Mouse (Mus musculus) embryonic facial prominence, embryonic 13.5 days (tissue): ENCODE measurements around the gene Odf3l2. TPM values are rescaled to one million over a fixed set of nuclear protein-coding genes. Genes with fewer than 3 reads are reported as not detected.

ENCODE experiments used
- ATAC-seq: fragments of 200-750 bp; cut with Nextera tagmentation; 2 replicates; pipeline ENCODE4 v1.8.0; 2017; ENCODE audit warnings: low read depth; ENCODE audit not compliant: insufficient number of reproducible peaks, insufficient read depth, low FRiP score, low TSS enrichment
- H3K27ac ChIP-seq: fragments of 300-500 bp; sonication (generic); 2 replicates; pipeline ENCODE4 v1.5.1; 2015; ENCODE audit warnings: moderate library complexity, mild to moderate bottlenecking, inconsistent platforms
- H3K27me3 ChIP-seq: fragments of 300-500 bp; sonication (generic); 2 replicates; pipeline ENCODE4 v1.6.1; 2015; ENCODE audit warnings: mild to moderate bottlenecking, inconsistent platforms
- H3K36me3 ChIP-seq: fragments of 300-500 bp; sonication (generic); 2 replicates; pipeline ENCODE4 v1.6.1; 2015; ENCODE audit warnings: mild to moderate bottlenecking, inconsistent platforms
- H3K4me1 ChIP-seq: fragments of 300-500 bp; sonication (generic); 2 replicates; pipeline ENCODE4 v1.6.1; 2015; ENCODE audit warnings: inconsistent platforms
- H3K4me2 ChIP-seq: fragments of 300-500 bp; sonication (generic); 2 replicates; pipeline ENCODE4 v1.6.1; 2015; ENCODE audit warnings: moderate library complexity, mild to moderate bottlenecking, inconsistent platforms
- H3K4me3 ChIP-seq: fragments of 300-500 bp; sonication (generic); 2 replicates; pipeline ENCODE4 v1.5.1; 2015; ENCODE audit warnings: mild to moderate bottlenecking, inconsistent platforms
- H3K9ac ChIP-seq: fragments of 300-500 bp; sonication (generic); 2 replicates; pipeline ENCODE4 v1.6.1; 2015; ENCODE audit warnings: mild to moderate bottlenecking, inconsistent platforms
- H3K9me3 ChIP-seq: fragments of 300-500 bp; sonication (generic); 2 replicates; pipeline ENCODE4 v1.6.1; 2016; ENCODE audit warnings: inconsistent platforms
- WGBS: fragments of 180-500 bp; shearing (Covaris S2); methylation state at CpG from one replicate; pipeline ENCODE4 v1.1.7; 2015; ENCODE audit warnings: mixed read lengths; 5-methylcytosine and 5-hydroxymethylcytosine counted together
- polyA plus RNA-seq: library from polyadenylated mRNA; unstranded; fragments of >200 nt; fragmentation: Nextera tagmentation; extraction: Ambion mirVana; gene quantifications from 2 replicates; pipeline ENCODE4 v1.2.1, GENCODE M21; 2015

The Odf3l2 gene
- polyA plus RNA-seq, 1 experiment from 2014 or later, result not detected

GRCm38 (mm10) chr10:79668771-79669575 lies 23.4 kb upstream of the Odf3l2 start, which contains the start of gene Tpgs1:
Gene Tpgs1, plus strand, starts transcription at chr10:79669369.
- Histone ChIP-seq H3K4me2 (peak within 1 kb of the TSS; percentile 96), H3K36me3 (peaks cover 18% of the 10 kb centered on the region), H3K9ac (peak within 1 kb of the TSS; percentile 88), H3K4me1 (peaks cover 13% of the 10 kb centered on the region), H3K4me3 (peak within 1 kb of the TSS; percentile 97), H3K9me3 (no peaks in the 10 kb centered on the region), H3K27me3 (no peaks in the 10 kb centered on the region; the same call in 1 of the 2 replicates), H3K27ac (peak within 1 kb of the TSS; percentile 93)
- under 1% methylated on average over 45 of the region's 45 CpGs for WGBS
- ATAC-seq, result peak; percentile 65; the same call in 1 of the 2 replicates

GRCm38 (mm10) chr10:79668076-79668475 lies 22.5 kb upstream of the Odf3l2 start:
- Histone ChIP-seq H3K9ac (no peak overlapping the region), H3K4me2 (peak overlapping the region; percentile 96; the same call in 1 of the 2 replicates), H3K4me3 (no peak overlapping the region), H3K9me3 (no peaks in the 10 kb centered on the region), H3K27me3 (no peaks in the 10 kb centered on the region; the same call in 1 of the 2 replicates), H3K36me3 (peaks cover 11% of the 10 kb centered on the region), H3K4me1 (peaks cover 13% of the 10 kb centered on the region), H3K27ac (no peak overlapping the region)
- no peak for ATAC-seq
- WGBS, result 78% methylated on average over 5 of the region's 5 CpGs

- no peak for ATAC-seq
- Histone ChIP-seq H3K4me3 (no peak overlapping the region), H3K36me3 (no peaks in the 10 kb centered on the region), H3K27me3 (no peaks in the 10 kb centered on the region; the same call in 1 of the 2 replicates), H3K4me1 (peaks cover 13% of the 10 kb centered on the region), H3K9me3 (no peaks in the 10 kb centered on the region), H3K9ac (no peak overlapping the region), H3K27ac (no peak overlapping the region), H3K4me2 (no peak overlapping the region)
- 63% methylated on average over 9 of the region's 9 CpGs for WGBS
Observed at GRCm38 (mm10) chr10:79666493-79666892, 21.0 kb upstream of the Odf3l2 start.

- peaks cover 2% of the 10 kb centered on the region for H3K4me1 ChIP-seq
- 75% methylated on average over 8 of the region's 8 CpGs for WGBS
- ATAC-seq, result no peak
- no peak overlapping the region for H3K4me3 ChIP-seq
- H3K27ac ChIP-seq, result no peak overlapping the region
- no peaks in the 10 kb centered on the region for H3K36me3 ChIP-seq
- no peaks in the 10 kb centered on the region; the same call in 1 of the 2 replicates for H3K27me3 ChIP-seq
- H3K9ac ChIP-seq, result no peak overlapping the region
- H3K9me3 ChIP-seq, result no peaks in the 10 kb centered on the region
- H3K4me2 ChIP-seq, result no peak overlapping the region
Observed at GRCm38 (mm10) chr10:79665051-79665450, 19.5 kb upstream of the Odf3l2 start.

- no peak within 1 kb of the TSS for H3K4me2 ChIP-seq
- 6% methylated on average over 13 of the region's 13 CpGs for WGBS
- H3K4me3 ChIP-seq, result no peak within 1 kb of the TSS
- no peak within 1 kb of the TSS for H3K9ac ChIP-seq
- no peaks in the 10 kb centered on the region for H3K4me1 ChIP-seq
- no peak for ATAC-seq
- H3K27ac ChIP-seq, result no peak within 1 kb of the TSS
- H3K9me3 ChIP-seq, result no peaks in the 10 kb centered on the region
- no peaks in the 10 kb centered on the region for H3K36me3 ChIP-seq
- H3K27me3 ChIP-seq, result no peaks in the 10 kb centered on the region; the same call in 1 of the 2 replicates
Observed at GRCm38 (mm10) chr10:79664131-79664665, 18.7 kb upstream of the Odf3l2 start, which contains the start of gene Madcam1. Gene Madcam1, plus strand, starts transcription at chr10:79664559.

GRCm38 (mm10) chr10:79661861-79662260 lies 16.3 kb upstream of the Odf3l2 start:
- 35% methylated on average over 3 of the region's 3 CpGs for WGBS
- no peaks in the 10 kb centered on the region; the same call in 1 of the 2 replicates for H3K27me3 ChIP-seq
- no peak for ATAC-seq
- H3K27ac ChIP-seq, result no peak overlapping the region
- H3K4me3 ChIP-seq, result no peak overlapping the region
- no peaks in the 10 kb centered on the region for H3K36me3 ChIP-seq
- H3K9ac ChIP-seq, result no peak overlapping the region
- H3K9me3 ChIP-seq, result no peaks in the 10 kb centered on the region
- no peaks in the 10 kb centered on the region for H3K4me1 ChIP-seq
- H3K4me2 ChIP-seq, result no peak overlapping the region

GRCm38 (mm10) chr10:79660298-79660697 lies 14.8 kb upstream of the Odf3l2 start:
- no peak overlapping the region for H3K4me2 ChIP-seq
- H3K9ac ChIP-seq, result no peak overlapping the region
- no peak overlapping the region for H3K4me3 ChIP-seq
- H3K4me1 ChIP-seq, result 0 out of 2 replicates have a peak, but pooled peaks cover 1% of the 10 kb centered on the region
- 64% methylated on average over 2 of the region's 2 CpGs for WGBS
- H3K27me3 ChIP-seq, result no peaks in the 10 kb centered on the region; the same call in 1 of the 2 replicates
- no peaks in the 10 kb centered on the region for H3K9me3 ChIP-seq
- no peaks in the 10 kb centered on the region for H3K36me3 ChIP-seq
- no peak for ATAC-seq
- no peak overlapping the region for H3K27ac ChIP-seq

- 15% methylated on average over 4 of the region's 4 CpGs for WGBS
- no peak overlapping the region for H3K9ac ChIP-seq
Observed at GRCm38 (mm10) chr10:79658829-79659228, 13.3 kb upstream of the Odf3l2 start.

GRCm38 (mm10) chr10:79654946-79655395 lies 9.4 kb upstream of the Odf3l2 start:
- 0 out of 2 replicates have a peak, but pooled peaks have one; percentile 24 for ATAC-seq
- H3K4me1 ChIP-seq, result peaks cover 11% of the 10 kb centered on the region; the same call in 1 of the 2 replicates
- H3K4me2 ChIP-seq, result no peak overlapping the region
- H3K9ac ChIP-seq, result no peak overlapping the region
- no peak overlapping the region for H3K4me3 ChIP-seq
- no peaks in the 10 kb centered on the region; the same call in none of the 2 replicates for H3K27me3 ChIP-seq
- no peaks in the 10 kb centered on the region for H3K36me3 ChIP-seq
- no peaks in the 10 kb centered on the region for H3K9me3 ChIP-seq
- 21% methylated on average over 1 of the region's 1 CpGs for WGBS
- no peak overlapping the region for H3K27ac ChIP-seq

More at GRCm38 (mm10) chr10:79658829-79659228, 13.3 kb upstream of the Odf3l2 start:
- Histone ChIP-seq H3K4me2 (no peak overlapping the region), H3K36me3 (no peaks in the 10 kb centered on the region), H3K9me3 (no peaks in the 10 kb centered on the region), H3K4me3 (no peak overlapping the region), H3K4me1 (peaks cover 11% of the 10 kb centered on the region; the same call in 1 of the 2 replicates), H3K27me3 (no peaks in the 10 kb centered on the region; the same call in none of the 2 replicates), H3K27ac (no peak overlapping the region)
- no peak for ATAC-seq

GRCm38 (mm10) chr10:79652789-79653188 lies 7.3 kb upstream of the Odf3l2 start:
- 83% methylated on average over 7 of the region's 7 CpGs for WGBS
- no peak overlapping the region for H3K9ac ChIP-seq
- no peaks in the 10 kb centered on the region; the same call in none of the 2 replicates for H3K27me3 ChIP-seq
- ATAC-seq, result no peak
- no peak overlapping the region for H3K4me2 ChIP-seq
- no peaks in the 10 kb centered on the region for H3K9me3 ChIP-seq
- no peak overlapping the region for H3K4me3 ChIP-seq
- peaks cover 11% of the 10 kb centered on the region; the same call in 1 of the 2 replicates for H3K4me1 ChIP-seq
- H3K36me3 ChIP-seq, result no peaks in the 10 kb centered on the region
- H3K27ac ChIP-seq, result no peak overlapping the region

GRCm38 (mm10) chr10:79649070-79649751 lies 3.7 kb upstream of the Odf3l2 start:
- Histone ChIP-seq H3K27me3 (no peaks in the 10 kb centered on the region), H3K4me2 (no peak overlapping the region), H3K36me3 (no peaks in the 10 kb centered on the region), H3K9me3 (no peaks in the 10 kb centered on the region), H3K27ac (no peak overlapping the region), H3K4me3 (no peak overlapping the region), H3K9ac (no peak overlapping the region), H3K4me1 (peaks cover 2% of the 10 kb centered on the region; the same call in 1 of the 2 replicates)
- WGBS, result 33% methylated on average over 7 of the region's 7 CpGs
- no peak; the same call in 1 of the 2 replicates for ATAC-seq
